Mouse (Mus musculus) cerebellum, adult 11-12 months (tissue): Measurements from ENCODE around the gene Slc35b1.

ENCODE experiments used
- DNase-seq: peaks from one replicate; pipeline ENCODE4 v3.0.0; 2022

Slc35b1 gene

DNA sequence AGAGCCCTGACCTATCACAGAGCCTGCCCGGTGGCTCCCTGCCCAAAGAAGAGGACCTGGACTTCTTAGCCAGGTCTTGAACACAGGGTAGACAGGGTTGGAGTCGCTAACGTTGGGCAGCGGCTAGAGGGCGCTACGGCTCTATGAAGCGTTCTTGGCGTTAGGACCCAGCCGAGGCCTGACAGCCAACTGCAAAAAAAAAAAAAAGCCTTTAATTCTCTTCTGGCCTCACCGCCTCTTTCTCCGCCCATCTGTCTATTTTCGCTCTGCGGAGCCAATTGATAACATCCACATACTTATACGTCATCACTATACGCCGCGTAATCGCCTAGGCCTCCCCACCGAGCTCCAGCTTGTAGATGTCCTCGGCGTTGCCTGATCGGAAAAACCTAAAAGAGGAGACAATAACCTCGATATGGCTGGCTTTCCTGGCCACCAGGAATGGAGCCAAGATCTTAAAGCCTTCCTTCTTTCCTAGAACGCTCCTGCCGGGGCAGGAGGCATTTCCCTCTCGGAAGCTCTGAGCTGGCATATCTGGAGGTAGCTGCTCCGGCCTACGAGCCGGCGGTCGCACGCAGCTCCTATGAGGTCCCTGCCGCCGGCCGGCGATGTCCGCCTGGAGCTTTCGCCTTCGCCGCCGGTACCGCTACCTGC, at the start of gene Slc35b1:
Slc35b1 (plus strand) TSS at position 374 of the 654 bp plus-strand sequence.
- DNase-seq, result peak; percentile 98

DNA sequence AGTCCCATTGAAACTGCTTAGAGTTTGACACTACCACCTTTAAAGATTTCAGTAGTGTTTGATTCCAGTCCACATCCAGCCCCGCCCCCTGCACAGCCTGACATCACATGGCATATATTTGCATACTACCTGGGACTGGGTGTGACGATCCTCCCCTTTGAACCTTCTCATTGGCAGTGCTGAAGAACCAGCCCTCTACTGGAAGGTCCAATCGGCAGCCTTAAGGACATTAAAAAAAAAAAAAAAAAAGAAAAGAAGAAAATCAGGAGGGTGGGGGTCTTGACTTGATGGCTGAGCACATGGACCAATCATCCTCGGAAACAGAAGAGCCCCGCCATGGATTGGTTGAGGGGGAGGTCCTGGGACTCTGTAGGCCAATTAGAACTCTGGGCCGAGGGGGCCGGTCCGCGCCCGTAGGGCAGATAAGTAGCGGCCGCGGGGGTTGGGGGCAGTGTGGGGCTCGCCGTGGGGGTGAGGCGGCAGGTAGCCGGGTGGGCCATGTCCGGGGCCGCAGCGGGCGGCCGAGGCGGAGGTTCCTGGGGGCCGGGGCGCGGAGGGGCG, 47.8 kb upstream of the Slc35b1 start, which contains the start of gene Fam117a:
Fam117a (plus strand) TSS at position 451 of the 561 bp plus-strand sequence.
- peak; percentile 32 for DNase-seq

DNA sequence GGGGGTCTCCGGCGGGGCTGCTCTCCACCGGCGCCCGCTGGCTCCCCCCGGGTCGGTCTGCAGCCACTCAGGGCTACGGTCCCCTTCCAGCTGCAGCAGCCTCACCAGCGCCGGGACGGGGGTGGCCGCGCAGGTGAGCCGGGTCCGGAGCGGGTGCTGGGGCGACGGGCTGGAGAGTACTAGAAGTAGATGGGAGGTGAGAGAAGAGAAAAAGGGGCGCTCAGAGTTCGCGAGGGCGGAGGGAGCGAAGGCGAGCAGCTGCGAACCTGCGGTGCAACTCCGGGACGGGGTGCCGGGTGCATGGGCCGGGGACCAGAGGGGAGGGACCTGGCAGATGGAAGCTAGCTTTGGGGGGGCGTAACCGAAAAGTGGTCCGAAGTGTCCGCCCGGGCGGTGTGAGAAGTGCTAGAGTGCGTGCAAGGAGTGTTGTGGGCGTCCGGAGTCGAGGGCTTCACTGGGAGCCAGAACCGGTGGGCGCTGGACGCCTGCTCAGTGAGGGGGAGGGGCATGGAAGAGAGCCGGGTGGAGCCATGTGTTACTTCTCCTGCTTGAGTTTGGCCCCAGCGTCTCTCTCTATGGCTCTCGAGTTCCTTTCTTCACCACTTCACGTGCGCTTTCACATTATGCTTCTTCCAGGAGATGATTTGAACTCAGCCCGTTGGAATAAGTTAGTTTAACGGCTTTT, 47.2 kb upstream of the Slc35b1 start:
- no peak for DNase-seq

DNA sequence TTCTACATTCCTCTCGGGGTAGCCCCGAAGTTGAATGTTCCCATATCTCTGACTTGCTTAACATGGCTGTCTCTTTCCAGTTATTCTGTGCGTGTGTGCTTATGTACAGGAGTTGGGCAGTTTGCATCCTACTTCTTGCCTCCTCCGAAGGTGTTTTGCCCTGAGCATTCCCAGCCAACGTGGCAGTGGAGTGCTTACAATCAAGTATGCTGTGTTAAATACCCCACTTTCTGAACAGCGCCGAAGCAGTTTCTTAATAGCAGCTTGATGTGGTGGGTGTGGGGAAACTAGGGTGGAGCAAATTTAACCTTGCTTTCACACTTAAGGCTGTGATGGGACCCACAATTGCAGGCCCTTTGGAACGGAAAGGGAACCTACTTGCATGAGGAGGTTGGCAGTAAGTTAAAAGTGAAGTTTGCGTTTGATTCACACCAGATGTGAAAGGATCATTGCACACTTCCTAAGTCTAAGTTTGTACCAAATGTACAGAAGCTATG, 46.6 kb upstream of the Slc35b1 start:
- DNase-seq, result no peak

DNA sequence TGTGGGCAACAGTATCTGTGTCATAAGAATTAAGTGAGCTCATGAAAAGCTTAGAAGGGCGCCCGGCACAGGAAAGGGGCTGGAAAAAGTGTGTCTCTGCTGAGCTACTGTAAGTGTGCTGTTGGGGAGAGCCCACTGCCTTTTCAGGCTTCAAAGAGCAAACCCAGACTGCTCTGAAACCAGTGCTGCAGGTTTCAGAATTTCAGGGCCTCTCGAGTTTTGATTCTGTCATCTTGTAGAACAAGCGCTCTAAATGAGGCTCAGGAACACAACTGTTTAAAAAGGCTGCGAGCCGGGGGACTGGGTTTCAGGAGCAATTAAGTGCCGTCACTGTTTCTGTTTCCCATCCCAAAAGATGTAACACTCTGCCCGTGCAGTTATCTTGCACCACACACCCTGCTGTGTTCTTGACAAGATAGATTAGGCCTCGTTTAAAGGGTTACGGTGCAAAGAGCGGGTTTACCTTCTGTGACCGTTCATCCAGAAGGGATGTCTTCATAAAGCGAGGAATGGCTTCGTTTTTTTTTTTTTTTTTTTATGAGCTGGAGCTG, 44.9 kb upstream of the Slc35b1 start:
- DNase-seq, result no peak

DNA sequence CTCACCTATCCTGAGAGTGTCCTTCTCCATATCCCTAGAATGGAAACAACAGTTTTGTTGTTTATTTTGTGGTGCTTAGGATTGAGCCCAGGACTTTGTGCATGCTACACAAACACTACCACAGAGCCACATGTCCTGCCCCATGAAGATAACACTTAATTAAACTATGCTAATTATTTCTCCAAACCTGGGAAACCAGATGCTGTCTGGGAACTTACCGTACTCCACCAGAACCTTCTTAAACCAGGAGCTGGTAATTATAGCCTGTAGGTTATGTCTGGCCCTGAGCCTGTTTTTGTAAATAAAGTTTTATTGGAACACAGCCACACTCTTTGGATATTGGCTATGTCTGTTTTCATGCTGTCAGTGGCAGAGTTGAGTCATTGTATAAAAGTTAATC, 44.2 kb upstream of the Slc35b1 start:
- DNase-seq, result no peak

DNA sequence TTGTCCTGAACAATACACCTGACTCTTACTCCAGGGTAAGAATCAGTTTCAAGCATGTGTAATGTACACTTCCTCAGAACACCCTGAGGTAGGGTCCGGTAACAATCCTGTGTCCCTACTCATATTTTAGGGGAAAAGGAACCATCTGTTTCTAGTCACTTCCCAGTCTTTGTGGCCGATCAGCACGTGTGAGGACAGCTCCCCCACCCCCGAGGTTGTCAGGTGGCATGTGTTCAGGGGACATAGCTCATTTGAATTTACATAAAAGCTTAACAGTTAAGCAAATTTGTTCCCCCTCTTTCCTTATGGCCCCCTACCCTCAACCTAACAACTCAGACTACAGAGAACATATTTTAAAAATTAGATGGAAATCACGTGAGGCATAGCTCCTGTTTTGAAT, 43.8 kb upstream of the Slc35b1 start:
- DNase-seq, result no peak

DNA sequence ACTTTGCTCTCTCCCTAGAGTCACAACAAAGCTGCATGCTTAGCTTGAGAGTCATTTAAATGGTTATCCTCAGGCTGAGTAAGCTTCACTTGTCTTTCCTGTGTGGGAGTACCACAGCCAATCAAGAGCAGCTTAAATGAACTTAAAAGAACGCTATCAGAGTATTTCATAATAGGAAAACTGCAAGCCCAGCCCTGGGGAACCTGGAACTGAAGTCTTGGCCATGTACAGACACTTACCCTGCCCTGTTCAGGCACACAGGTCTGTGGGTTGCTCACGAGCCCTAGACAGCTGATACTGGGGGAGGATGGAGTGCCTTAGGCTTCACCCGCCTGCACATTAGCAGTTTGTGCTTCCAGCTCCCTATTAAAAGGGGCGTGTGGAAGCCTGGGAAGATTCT, 41.3 kb upstream of the Slc35b1 start:
- DNase-seq, result no peak

DNA sequence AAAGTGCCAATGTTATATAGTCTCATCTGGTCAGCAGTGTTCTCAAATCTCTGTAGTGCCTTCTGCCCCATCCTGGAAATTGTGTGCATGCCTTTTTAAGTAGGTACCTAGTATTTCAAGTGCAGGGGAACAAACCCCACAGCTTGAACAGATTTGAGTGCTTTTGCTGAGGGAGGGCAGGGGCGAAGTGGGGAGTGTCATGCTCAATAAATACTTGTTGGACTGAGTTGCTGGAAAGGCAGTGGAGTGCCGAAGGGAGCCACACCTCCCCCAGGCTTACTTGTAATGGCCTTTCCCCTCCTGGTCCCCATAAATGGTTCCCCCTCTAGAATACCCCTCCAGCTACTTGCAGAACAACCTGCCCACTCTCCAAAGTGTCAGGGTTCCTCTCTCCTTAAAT, 40.3 kb upstream of the Slc35b1 start:
- no peak for DNase-seq

DNA sequence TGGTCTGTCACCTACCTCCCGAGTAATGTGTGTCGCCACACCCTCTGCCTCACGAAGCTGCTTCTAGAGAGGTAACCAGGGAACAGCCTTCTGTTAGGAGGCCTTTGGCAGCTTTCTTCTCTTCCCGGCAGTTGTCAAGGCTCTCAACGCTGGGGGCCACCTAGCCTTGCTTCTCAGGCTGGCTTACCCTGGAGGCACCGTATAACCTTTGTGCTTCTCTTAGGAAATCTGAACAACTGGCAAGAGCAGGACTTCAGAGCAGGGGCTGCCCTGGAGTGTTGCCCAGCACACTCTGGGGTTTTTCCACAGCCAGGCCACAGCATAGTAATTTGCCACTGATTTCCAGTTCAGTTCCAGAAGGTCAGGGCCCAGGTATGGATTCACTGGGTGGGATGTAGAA, 34.2 kb upstream of the Slc35b1 start:
- DNase-seq, result no peak

DNA sequence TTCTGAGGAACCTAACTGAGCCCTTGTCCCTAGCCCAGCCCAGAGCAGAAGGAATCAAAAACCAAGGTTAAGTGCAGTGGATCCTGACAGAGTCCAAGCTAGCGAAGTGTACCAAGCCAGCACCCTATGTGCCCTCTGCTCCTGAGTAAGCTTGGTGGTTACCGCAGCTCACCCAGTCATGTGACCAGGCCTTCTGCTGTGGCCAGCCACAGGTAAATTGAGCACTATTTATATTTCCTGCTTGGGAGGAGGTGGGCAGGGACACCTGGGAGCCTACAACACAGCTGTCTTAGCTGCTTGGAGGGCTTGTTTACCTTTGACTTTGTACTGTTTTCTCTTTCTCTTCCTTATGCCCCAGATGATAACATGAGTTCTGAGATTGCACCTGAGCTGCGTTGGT, 33.5 kb upstream of the Slc35b1 start:
- DNase-seq, result no peak

DNA sequence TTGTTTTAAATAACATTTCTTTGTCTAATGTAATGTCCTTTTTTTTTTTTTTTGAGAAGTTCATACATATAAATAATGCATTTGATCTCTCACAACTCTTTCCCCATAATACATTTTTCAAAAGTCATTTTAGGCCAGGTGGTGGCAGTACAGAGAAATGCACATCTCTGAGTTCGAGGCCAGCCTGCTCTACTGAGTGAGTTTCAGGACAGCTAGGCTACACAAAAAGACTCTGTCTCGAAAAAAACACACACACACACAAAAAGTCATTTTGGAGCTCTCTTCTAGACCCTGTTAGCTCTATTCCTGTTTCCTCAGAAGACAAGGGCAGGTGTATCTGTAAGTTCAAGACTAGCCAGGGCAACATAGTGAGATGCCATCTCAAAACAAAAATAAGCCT, 31.8 kb upstream of the Slc35b1 start:
- DNase-seq, result no peak

DNA sequence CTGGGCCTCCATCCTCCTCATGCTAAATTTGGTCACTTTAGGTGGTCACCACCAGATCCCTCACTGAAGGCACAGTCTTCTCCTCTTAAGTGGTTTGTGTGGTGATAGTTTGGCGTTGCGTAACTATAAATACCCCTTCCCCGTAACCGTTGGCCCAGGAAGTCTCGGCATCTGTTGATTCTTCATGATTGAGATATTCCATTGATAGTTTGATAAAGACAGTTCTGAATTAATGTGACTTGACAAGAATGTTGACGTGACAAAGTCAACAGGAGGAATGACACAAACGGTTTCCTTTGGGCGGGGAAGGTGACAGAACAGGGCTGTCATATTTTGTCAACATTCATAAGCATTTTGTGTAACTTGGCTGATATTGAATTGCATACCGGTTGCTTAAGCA, 31.3 kb upstream of the Slc35b1 start:
- no peak for DNase-seq

DNA sequence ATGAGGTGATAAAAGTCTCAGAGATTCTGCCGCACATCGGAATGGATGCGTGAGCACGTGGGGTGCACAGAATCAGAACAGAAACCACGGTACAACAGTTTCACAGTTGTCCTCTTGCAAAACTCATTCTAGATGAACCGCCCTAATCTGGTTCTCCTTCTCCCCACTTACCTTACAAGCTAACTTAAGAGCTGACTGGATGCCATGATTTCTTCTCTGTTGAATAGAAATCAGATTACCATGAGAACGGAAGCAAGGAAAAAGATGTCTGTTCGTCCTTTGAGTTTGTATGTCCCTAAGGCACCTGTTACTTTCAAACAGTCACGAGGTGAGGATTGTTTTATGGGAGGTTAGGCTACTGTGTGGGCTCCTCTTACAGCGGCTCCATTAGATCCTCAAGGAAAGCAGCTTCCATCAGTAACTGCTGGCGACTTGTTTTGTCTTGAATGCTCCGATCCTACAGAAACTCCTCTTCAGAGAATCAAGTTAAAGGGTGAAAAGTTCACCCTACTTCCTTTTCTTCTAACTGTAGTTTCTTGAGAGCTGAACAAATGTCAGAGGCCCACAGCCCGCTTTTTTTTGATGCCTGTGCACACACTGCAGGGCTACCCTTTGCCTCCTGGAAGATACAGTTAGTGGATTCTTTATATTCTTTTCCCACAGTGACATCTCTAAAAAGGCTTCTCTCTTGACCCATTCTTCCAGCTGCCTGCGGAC, 30.1 kb upstream of the Slc35b1 start:
- no peak for DNase-seq

DNA sequence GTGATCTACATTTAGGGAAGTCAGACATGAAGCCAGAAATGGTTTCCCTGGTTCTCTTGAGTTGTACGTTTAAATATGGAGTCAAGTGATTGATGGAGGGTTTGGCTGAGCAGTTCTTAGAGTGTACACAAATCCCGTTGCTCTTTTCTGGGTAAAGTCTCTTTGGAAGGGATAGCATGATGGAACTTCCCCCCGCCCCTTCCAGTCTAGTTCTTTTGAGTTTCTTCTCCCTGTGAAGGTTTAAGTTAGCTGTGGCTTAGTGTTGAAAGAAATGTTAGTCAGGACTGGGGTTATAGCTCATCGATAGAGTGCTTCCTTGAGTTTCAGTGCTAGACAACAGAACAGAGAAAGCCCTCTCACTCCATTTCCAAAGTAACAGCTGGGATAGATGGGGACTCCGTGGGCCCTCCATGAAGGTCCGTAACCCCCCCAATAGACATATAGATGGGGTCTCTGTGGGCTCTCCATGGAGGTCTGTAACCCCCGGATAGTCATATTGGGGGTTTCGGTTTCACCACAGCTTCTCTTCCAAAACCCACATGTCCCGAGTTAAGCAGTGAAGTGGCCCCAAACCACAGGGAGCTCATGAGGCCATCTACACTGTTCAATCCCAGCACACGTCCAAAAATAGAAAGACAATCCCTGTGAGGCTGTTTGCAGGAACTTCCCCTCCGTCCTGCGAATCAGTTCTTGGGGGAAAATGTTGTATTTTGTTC, 29.4 kb upstream of the Slc35b1 start:
- no peak for DNase-seq

DNA sequence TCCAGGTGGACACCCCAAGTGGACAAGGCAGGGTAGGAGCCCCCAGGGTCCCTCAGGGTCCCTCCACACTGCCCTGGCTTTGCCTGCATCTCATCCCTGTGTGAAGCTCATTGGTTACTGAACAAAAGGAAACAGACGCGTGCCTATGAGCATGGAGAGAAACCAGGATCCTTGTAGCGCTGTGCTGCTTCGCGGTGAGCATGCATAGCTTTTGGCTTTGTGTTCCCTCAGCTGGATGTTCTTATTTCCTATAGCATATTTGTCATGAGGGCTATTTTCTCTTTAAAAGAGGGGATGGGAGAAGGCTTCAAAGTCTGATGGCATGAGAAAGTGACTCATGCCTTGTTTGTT, 28.9 kb upstream of the Slc35b1 start:
- no peak for DNase-seq

DNA sequence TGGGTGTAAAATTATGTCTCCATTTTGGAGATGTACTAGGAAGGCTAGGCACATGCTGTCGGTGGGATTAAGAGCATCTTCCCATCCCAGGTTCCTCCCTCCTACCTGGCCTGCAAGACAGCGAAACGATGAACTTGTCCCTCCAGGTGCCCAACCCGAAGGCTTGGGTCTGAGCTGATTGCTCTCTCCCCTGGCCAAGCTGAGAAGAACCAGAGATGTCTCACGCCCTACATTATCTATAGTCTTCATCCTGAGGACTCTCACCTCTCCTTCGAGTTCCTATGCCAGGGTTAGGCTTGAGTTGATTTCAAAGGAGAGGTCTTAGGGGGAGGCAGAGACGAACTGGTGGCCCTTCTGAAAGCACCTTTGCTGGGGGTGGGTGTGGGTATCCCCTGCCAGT, 28.5 kb upstream of the Slc35b1 start:
- no peak for DNase-seq

DNA sequence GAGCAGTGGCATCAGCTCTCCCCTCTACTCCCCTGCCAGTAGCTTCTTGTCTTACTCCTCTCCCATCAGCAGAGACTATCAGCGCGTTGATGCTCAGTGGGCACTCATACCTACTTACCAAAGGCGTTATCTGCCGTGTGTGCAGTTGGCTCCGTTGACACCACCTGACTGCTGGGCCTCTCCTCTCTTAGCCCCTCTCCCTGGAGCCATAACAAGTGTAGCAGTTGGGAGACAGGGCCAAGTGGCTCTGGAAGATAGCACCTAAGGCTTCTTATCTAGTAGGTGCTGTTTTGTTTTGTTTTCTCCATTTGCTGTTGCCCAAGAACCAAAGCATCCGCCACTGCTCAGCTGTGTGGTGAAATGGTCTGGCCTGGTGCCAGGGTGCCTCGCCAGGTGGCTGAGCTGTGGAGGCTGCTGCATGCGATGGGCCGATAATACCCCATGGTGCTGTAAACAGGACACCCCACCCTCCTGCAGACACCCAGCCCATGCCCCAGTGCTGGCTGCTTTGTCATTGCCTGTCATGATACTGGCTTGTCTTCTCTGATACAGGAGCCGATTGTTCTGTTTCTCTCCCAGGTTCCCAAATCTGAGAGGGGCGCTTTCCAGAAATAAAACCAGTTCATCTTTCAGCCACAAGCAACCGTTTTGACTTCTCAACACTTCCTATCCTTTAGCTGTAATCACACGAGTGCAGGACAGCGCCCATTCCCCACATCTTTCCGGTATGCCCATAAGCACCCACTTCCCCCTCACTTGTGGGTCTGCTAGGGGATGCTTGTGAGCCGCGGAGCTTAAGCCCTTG, 27.8 kb upstream of the Slc35b1 start:
- DNase-seq, result no peak

DNA sequence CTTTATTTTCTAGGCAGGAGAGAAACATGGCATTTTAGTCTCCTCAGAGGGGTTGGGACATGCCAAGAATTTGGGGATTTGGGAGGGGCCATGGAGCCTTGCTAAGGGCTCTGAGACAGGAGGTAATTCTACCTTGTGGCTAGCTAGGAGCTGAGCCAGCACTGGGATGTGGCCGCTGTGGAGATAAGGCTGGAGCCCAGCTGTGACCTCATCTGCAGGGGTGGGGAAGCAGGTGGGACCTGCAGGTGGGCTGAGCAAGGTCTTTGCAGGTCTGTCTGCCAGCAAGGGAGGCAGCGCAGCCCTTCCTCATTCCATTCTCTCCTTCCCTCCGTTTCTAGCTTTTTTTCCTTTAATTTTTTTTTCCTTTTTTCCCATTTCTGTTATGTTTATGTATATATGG, 26.2 kb upstream of the Slc35b1 start:
- DNase-seq, result no peak

DNA sequence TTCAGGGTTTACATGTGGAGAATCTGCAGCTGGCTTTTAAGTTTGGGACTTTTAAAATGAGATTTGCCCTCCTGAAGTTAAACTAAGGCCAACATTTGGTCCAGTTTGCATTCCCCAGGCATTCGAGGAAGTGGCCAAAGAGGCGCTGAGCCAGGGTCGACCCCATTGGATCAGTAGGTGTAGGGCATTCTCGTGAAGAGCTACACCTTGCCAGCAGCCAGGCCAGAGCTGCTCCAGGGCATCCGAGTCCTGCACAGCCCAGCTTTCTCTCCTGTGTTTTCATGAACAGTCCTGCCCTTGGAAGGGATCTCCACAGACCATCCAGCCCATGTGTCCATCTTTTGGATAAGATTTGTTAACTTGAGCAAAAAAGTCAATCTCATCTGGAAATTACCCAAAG, 20.1 kb upstream of the Slc35b1 start:
- DNase-seq, result no peak

DNA sequence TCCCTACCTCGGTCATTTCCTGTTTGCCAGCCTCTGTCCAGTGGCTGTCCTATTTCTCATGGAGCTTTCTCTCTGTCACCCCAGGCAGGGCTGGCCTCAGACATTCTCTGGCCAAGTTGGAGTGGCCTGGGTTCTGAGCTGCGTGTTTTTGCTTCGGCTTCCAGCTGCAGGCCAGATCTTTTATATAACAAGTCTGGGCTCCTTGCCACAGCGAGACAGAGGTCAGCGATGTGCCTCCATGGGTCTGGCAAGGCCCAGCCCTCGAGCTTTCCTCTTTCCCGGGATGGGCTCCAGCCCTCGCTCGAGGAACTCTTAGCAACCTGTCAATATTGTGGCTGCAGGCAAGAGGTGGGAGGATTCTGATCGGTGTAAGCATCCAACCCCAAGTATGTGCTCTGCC, 18.9 kb upstream of the Slc35b1 start:
- DNase-seq, result peak; percentile 31
